Mouse (Mus musculus) brain, embryonic 18.5 days (tissue): ENCODE measurements at regions not wholly inside any gene's neighbourhood (a gene's known extent, or its start where the extent isn't known, plus 50 kb on each side); places are given as distances from the start of the nearest gene placed in this dataset.

Experiments used
- DNase-seq: peaks from one replicate; pipeline ENCODE4 v3.0.0-alpha.2; 2012; ENCODE audit warnings: low read depth, low spot score

DNA sequence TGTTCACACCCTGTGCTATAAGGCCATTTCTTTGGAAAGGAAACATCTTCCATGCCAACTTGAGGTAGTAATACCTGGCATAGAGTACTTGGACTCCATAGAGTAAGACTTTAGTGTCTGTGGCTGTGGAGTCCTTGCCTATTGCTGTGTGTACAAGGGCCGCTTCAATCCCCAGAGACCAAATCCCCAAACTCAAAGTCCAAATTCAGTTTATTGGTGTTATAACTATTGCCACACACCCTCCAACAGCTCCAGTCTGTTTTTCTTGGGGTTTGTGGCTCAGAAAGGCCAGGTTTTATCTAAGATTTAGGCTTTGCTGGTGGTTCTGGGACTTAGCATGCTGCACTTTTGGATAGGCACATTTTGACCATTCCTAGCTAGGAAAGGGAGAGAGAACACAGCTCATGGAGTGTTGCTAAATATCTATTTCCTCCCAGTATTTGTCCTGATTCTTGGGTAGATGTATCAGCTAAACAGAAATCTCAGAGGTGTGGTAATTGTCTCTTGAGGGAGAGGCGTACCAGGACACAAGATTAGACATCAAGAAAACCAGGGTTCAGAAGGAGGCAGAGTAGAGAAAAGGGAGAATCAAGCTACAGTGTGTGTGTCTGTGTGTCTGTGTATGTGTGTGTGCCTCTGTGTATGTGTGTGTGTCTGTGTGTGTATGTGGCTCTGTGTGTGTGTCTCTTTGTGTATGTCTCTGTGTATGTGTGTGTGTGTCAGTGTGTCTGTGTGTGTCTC lies 65.3 kb upstream of the Parp11 start:
- DNase-seq, result no peak

DNA sequence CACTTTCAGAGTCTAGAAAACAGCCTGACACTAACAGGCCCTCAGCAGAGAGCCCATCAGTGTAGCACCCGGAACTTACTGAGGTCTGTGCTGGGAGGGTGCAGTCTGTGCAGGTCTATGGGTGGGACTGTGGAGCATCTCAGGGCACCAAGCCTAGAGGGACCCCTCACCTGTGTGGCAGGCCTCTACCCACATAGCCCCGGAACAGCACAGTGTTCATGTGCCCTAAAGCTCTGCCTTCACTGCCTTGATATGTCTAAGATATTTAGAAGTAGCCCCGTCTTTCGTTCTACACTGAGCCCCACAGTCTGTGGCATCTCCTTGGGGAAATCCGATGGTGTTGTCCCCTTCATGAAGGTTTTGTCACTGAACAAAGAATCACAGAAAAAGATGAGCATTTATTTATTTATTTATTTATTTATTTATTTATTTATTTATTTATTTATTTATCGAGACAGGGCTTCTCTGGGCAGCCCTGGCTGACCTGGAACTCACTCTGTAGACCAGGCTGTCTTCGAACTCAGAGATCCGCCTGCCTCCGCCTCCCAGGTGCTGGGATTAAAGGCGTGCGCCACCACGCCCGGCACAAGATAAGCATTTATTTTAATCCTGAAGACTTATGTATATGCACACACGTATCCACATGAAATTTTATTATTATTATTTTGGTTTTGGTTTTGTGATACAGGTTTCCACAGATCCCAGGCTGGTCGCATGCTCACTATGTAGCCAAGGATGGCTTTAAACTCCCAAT lies 55.2 kb upstream of the Parp11 start:
- no peak for DNase-seq

DNA sequence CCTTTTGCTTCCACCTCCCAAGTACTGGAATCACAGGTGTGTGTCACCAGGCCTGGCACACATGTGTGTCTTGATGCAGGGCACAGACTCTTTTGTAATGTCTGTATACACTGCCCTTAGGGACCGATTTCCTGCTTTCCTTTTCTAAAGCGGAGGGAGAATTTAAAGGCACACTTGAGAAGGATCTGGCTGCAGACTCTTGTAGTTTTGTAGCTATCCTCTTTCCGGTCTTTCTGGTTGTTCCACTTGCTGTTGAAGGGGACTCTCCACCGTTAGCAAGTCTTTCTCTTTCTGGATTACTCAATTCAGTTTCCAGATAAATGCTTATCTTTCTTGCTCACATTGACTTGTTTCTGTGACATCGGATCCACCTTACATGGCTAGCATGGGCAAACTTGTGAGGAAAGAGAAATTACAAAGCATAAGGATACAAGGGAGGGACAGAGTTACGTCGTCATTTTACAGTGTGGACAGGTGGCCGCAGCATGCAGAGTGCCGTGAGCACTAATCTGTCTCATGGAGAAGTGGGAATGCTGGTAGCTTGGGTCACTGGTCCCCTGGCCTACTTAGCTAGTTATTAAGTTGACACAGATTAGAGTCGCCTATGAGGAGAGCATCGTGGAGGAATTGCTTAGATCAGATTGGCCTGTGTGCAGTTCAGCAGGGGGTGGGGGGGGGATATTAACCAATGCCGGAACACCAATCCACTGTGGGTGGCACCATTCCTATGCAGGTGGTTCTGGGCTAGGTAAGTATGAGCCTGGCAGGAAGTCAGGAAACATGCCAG lies 54.4 kb upstream of the Parp11 start:
- DNase-seq, result no peak

DNA sequence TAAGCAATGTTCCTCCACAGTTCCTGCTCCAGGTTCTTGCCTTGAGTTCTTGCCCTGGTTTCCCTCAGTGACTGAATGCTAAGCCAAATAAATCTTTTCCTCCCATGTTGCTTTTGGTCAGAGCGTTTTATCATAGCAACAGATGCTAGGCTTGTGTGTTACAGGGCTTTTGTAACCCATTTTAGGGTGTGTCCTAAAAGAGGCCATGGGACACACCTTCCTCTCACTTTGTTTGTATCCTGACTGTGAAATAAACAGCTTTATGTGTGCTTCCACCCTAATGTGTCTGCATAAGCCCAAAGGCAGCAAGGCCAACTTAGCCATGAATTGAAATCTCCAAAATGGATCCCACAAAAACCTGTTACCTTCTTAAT lies 53.9 kb upstream of the Parp11 start:
- DNase-seq, result no peak

DNA sequence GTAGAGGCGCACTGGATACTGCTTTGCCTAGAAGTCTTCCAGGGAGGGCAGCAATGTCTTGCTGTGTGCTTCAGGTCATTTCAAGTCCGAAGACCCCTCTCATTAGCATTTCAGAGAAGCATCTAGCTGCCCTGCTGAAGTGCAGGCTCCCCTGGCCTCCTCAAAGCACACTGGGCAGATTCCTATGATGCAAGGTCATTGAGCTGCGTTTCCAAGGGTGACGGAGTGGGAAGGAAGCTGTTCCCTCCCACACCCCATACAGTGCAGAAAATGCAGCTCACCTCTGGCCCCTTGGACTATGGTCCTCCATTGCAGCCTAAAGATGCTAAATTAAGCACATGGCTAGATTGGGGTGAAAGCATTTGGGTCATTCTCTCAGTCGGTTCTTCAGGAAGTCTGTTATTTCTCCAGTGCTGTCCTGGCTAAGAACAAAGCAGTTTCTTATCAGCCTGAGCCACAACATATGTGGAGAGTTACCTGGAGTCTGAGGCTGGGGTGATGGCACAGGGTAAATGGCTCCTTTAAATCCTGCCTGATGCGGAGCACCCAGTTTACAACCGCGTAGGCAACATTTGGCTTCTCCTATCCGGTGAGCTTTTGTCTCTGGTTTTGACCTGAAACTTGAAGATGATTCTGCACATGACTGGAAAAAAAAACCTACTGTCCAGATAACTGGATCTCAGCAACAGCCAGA lies 52.6 kb upstream of the Parp11 start:
- no peak for DNase-seq
